Mouse (Mus musculus) olfactory bulb, adult 2 months (tissue): ENCODE results near the gene Slc9a2.
"Not testable (repeated sequence)": the region's sequence is repeated elsewhere in the genome, so short reads cannot be mapped to it uniquely, and the experiment has no call there.

ENCODE experiments used
- CTCF ChIP-seq: fragments of 200-500 bp; IDR thresholded peaks from 2 replicates; pipeline ENCODE4 v1.5.1; 2012; ENCODE audit warnings: low read depth, mild to moderate bottlenecking, low read length, moderate library complexity; ENCODE audit not compliant: insufficient read depth
- POLR2A ChIP-seq: fragments of 200-500 bp; IDR thresholded peaks from 2 replicates; pipeline ENCODE4 v1.6.1; 2012; ENCODE audit warnings: mild to moderate bottlenecking, low read depth, low read length, moderate library complexity; ENCODE audit not compliant: insufficient read depth

GRCm38 (mm10) chr1:40738246-40738645 lies 57.9 kb downstream of the Slc9a2 start:
- TF ChIP-seq CTCF, POLR2A: not testable (repeated sequence)
